Mouse (Mus musculus) monocyte, adult 2 months (primary cell): ENCODE data around the gene Dntt.

Source experiments
- DNase-seq, 2 experiments: peaks; one replicate each; pipeline ENCODE4 v3.0.0; 2022; ENCODE audit warnings: low spot score in 2 of 2, low read depth in 1 of 2

Dntt gene

GRCm38 (mm10) chr19:41052247-41052646 lies 23.2 kb downstream of the Dntt start:
- DNase-seq, result no peak

- DNase-seq, result no peak
Observed at GRCm38 (mm10) chr19:41053530-41053929, 24.5 kb downstream of the Dntt start.

- DNase-seq, result no peak
Observed at GRCm38 (mm10) chr19:41054702-41055101, 25.6 kb downstream of the Dntt start.

GRCm38 (mm10) chr19:41071500-41071899 lies 42.4 kb downstream of the Dntt start:
- peak; percentile 38 to 75 for DNase-seq

GRCm38 (mm10) chr19:41073746-41074455 lies 44.8 kb downstream of the Dntt start:
- DNase-seq, result no peak

GRCm38 (mm10) chr19:41076906-41077305 lies 47.8 kb downstream of the Dntt start, which contains the start of gene Opalin:
TSS of gene Opalin (minus strand) at chr19:41077113.
- DNase-seq, result no peak

GRCm38 (mm10) chr19:41081589-41081988 lies 52.5 kb downstream of the Dntt start:
- DNase-seq, result no peak

GRCm38 (mm10) chr19:41083646-41084045 lies 54.6 kb downstream of the Dntt start:
- DNase-seq, result no peak

- no peak for DNase-seq
Observed at GRCm38 (mm10) chr19:41086289-41086688, 57.2 kb downstream of the Dntt start.

- DNase-seq, result peak; percentile 21 to 25
Observed at GRCm38 (mm10) chr19:41086700-41087099, 57.6 kb downstream of the Dntt start.

- no peak for DNase-seq
Observed at GRCm38 (mm10) chr19:41087901-41088300, 58.8 kb downstream of the Dntt start.

- no peak for DNase-seq
Observed at GRCm38 (mm10) chr19:41088491-41088890, 59.4 kb downstream of the Dntt start.

- no peak for DNase-seq
Observed at GRCm38 (mm10) chr19:41089833-41090232, 60.8 kb downstream of the Dntt start.

- DNase-seq, result no peak
Observed at GRCm38 (mm10) chr19:41091901-41092300, 62.8 kb downstream of the Dntt start.

- DNase-seq, result no peak
Observed at GRCm38 (mm10) chr19:41097038-41097437, 68.0 kb downstream of the Dntt start.

GRCm38 (mm10) chr19:41100863-41101262 lies 71.8 kb downstream of the Dntt start:
- no peak for DNase-seq

- no peak for DNase-seq
Observed at GRCm38 (mm10) chr19:41101390-41101789, 72.3 kb downstream of the Dntt start.

GRCm38 (mm10) chr19:41104922-41105321 lies 75.8 kb downstream of the Dntt start:
- DNase-seq, result no peak

GRCm38 (mm10) chr19:41107530-41107929 lies 78.5 kb downstream of the Dntt start:
- no peak for DNase-seq

- no peak for DNase-seq
Observed at GRCm38 (mm10) chr19:41108666-41109065, 79.6 kb downstream of the Dntt start.
